Mouse (Mus musculus) heart, postnatal 25 days (tissue): Measurements from ENCODE around the gene Taar8b. TPM values are rescaled to one million over a fixed set of nuclear protein-coding genes. Genes with fewer than 3 reads are reported as not detected.
"Not testable (repeated sequence)": the region's sequence is repeated elsewhere in the genome, so short reads cannot be mapped to it uniquely, and the experiment has no call there.

Experiments used
- DNase-seq: peaks from one replicate; pipeline ENCODE4 v3.0.0; 2022; ENCODE audit warnings: low spot score
- intact Hi-C: fragments of 180-260 bp; cut with DNase I; formaldehyde crosslinking; loops from one replicate; pipeline ENCODE4 v1.15.1; 2025
- total RNA-seq, 2 experiments: library from RNA; stranded (reverse); gene quantifications; 2 replicates each; pipeline ENCODE4 v1.2.3; 2021

The Taar8b gene
- not detected for total RNA-seq

DNA sequence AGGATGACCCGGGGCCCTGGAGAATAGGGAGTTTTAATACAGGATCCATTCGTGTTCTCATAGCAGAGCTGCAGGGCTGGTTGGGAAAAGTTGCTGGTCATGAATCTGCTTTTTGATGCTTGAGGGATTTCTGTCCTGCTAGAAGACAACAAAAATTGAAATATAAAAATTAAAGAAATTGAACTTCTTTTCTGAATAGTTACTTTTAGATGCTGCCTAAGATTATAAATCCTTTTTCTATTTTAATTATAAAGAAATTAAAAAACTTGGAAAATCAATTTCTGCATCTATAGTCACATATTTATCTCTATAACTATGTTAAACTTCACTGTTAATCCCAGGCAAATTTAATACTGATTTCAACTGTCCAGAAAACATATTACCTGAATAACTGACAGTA is at the start of gene Taar8b:
TSS of gene Taar8b (minus strand) at position 101 of the 400 bp plus-strand sequence.
- intact Hi-C loops = no loop called here
- no peak for DNase-seq

DNA sequence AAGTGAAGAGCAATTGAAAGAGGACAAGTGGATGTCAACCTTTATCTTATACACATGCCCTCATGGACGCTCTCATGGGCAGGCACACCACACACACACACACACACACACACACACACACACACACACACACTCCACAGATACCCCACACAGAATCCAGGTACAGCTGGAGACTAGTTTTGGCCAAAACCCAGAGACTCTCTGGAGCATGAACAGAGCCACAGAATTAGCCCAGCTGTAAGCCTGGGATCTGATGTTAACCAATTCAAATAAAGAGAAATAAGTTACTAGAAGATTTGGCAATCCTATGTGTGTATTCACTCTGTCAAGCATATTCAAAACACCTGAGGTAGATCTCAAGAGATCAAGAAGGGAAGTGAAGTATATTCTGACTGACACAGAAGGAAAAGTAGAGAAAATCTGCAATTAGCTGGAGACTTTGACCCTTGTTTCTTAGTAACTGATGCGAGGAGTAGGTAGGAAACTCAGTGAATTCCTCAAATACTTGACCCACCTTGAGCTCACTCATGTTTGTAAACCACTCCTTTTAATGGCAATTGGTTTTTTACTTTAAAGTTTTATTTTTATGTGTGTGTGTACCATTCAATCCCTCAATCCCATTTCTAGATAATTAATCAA is 46.6 kb upstream of the Taar8b start:
- intact Hi-C loops = no loop called here
- no peak for DNase-seq

DNA sequence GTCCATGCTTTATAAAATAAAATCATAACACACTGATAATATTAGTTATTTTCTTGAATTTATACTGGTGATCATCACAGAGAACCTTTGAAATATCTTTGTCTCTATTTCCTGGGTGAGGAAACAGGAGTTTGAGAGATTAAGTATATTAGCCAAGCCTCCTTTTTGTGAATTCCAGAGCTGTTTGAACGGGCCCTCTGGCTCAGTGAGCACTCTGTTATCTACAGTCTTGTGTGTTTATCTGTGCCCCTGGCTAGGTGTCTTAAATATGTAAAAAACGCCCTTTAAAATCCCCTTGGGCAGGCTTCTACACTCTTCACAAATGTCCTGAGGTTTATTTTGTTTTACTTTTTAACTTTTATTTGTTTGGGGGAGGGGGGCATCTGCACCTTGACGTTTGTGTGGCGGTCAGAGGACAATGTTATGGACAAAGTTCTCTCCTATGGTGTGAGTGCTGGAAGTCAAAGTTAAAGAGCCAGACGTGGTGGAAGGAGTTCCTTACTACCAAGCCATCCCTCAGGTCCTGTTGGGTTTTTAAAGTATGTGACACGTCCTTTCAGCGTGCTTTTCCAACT is 42.1 kb upstream of the Taar8b start:
- no peak for DNase-seq
- intact Hi-C loops = no loop called here

DNA sequence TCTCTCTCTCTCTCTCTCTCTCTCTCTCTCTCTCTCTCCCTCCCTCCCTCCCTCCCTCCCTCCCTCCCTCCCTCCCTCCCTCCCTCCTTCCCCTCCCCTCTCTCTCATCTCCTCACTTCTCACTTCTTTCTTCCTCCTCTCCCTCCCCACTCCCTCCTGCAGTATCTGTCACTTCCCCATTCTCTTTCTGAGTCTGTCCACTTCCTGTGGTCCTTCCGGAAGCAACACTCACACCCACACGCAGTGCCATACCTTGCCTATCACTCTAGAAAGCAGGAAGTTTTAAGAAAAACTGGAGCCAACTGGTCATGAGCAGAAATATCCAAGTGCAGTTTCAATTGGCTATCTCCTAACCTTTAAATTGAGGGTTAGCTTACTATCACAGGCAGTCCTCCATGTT is 41.0 kb upstream of the Taar8b start:
- intact Hi-C loops = no loop called here
- DNase-seq = no peak

DNA sequence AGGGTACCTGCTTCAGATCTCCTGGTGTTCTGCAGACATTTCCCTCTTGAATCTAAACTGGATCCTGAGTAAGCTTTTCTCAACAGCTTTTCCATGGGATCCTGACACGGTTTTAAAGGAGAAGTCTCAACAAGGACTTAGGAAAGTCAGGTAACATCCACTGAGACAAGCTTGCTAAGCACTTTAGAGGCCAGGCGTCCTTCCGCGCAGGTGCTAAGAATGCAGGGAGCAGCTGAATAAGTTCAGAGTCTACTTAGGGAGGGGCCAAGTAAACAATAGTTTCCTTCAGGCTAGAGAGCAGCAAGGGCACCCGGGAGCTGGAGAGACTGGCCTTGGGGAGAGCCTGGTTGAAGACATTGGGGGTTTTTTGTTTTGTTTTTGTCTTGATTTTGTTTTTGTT is 40.2 kb upstream of the Taar8b start:
- intact Hi-C loops = no loop called here
- no peak for DNase-seq

DNA sequence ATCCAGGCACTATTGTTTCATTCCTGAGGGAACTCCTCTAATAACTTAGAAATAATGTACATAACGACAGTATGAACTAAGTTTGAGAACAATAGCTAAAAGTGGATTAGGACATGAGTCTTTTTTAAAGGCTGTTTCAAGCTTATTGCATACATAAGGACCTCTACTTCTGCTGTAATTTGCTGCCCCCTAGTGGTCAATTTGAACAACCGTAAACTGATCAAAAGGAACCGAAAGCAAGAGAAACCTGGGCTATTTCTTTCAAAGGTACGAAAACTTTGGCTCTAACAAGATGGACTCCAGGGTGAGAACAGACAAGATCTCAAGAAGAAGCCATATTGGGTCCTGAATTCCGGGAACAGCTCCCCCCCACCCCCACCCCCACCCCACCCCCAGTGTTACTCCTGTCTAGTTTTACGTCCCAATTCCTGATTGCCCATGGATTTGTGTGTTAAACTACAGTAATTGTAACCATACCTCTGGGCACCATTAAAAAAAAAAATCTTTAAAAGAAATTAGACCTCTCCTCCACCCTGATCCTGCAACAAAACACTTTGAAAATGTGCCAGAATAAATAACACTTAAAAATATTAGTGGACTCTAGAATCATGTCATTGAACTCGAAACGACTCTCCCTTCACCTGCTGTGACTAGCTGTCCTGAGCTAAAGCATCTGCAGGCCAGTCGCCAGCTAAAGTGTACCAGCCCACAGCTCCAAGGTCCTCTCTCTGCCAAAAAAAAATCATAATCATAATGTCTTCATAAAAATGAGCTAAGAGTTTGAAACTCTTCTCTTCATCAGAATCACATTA is 39.6 kb upstream of the Taar8b start:
- intact Hi-C loops = loop anchor here (2.0 kb wide), 1 partner anchor 319 kb away; no protein-coding TSS in a partner anchor
- DNase-seq = no peak

DNA sequence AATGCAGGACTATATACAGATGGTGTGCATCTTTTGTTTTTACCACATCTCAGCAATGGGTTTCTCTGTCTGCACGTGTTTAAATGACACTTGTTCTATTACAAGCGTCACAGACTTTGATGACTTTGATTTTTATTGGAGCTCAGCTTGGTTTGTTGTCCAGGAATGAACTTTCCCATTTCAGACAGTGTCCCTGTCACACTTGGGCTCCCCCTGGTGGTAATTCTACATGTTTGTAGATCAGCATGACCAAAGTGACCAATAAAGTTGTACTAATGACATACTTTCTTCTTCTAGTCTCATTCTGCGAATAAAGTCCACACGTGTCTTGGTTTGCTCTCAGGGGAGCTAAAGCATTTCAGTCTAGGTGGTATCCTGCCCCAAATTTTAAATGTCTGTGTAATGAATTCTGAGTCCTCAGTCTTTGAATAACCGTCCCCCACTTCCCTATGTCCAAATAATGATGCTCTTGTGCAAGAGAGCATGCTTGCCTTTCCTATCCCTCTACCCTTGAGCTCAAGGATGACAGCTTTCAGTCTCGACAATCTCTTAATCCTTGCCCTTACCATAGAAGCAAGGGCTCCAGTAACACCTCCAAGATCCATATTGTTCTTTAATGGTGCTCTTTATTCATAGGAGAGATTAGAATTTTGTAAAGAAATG is 19.2 kb upstream of the Taar8b start:
- intact Hi-C loops = loop anchor here (2.0 kb wide), 1 partner anchor 132 kb away; no protein-coding TSS in a partner anchor
- no peak for DNase-seq

DNA sequence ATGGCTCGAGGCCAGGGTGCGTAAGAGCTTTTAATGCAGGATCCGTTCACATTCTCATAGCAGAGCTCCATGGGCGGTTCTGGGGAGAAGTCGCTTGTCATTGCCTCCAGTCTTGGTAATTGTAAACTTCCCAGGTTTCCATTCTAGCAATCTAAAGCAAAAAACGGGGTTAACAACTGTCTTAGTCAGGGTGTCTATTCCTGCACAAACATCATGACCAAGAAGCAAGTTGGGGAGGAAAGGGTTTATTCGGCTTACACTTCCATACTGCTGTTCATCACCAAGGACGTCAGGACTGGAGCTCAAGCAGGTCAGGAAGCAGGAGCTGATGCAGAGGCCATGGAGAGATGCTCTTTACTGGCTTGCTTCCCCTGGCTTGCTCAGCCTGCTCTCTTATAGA is 17.3 kb upstream of the Taar8b start, which contains the start of gene Taar9:
TSS of gene Taar9 (minus strand) at position 101 of the 400 bp plus-strand sequence.
- intact Hi-C loops = not testable (repeated sequence)

DNA sequence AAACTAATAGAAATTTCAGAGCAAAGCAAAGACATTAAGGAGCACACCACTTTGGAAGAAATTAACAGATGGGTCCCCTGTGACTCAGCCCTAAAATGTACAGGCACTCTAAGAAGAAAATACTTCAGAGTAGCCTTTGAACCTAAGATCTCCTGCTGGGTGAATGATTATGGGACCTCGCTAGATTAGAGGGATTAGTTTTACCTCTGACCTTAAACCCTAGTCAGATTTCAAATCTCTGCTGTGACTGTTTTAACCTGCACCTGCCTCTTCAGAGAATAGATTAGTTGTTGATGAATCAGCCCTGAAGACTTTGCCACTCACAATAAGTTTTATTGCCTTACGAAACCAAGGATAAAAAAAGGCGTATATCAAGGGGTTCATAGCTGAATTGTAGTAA is 16.1 kb upstream of the Taar8b start:
- no peak for DNase-seq

More for the DNA sequence above, 17.3 kb upstream of the Taar8b start, which contains the start of gene Taar9:
- not testable (repeated sequence) for DNase-seq

DNA sequence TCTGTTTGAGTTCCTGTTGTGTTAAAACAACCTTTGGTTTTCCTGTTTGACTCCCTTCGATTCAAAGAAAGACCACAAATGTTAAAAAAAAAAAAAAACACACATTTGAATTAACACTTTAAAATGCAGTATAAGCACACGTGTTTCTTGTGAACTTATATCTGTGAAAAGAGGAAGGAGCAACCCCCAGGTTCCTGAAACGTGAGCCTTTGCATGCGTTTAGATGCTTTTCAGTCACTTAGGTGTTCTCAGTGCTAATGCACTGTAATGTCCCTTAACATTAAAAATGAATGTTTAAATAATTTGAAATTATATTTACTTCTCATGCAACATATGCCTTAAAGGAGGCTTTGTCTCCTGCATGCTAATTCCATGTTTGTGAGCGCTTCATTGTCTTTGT is 15.7 kb upstream of the Taar8b start:
- intact Hi-C loops = no loop called here
- DNase-seq = no peak

More for the DNA sequence above, 16.1 kb upstream of the Taar8b start:
- intact Hi-C loops = no loop called here

DNA sequence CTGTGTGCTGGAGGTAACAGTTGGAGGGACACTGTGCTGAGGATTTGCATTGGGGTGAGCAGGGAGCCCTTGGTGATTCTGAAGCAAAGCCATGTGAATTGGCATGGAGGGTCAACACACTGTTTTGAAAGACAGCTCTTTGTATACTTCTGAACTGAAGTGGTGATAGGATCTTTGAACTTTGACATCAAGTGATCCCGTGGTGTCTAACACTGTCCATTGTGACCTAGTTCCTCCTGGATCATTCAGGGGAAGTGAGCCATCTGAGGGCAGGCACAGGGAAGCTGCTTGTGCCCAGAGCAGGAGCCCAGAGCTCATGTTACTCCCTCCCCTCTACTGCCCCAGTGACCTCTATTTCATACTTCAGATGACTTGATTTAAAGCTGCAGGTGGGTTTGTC is 11.2 kb upstream of the Taar8b start:
- DNase-seq, intact Hi-C loops: not testable (repeated sequence)

DNA sequence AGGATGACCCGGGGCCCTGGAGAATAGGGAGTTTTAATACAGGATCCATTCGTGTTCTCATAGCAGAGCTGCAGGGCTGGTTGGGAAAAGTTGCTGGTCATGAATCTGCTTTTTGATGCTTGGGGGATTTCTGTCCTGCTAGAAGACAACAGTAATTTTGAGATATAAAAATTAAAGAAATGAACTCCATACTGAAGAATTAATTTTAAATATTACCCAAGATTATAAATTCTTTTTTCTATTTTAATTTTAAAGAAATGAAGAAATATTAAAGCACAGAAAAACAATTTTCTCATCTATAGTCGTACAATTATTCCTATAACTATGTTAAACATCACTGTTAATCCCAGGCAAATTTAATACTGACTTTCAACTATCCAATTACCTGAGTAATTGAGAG is 9.7 kb upstream of the Taar8b start, which contains the start of gene Taar8c:
TSS of gene Taar8c (minus strand) at position 101 of the 400 bp plus-strand sequence.
- DNase-seq, intact Hi-C loops: not testable (repeated sequence)

DNA sequence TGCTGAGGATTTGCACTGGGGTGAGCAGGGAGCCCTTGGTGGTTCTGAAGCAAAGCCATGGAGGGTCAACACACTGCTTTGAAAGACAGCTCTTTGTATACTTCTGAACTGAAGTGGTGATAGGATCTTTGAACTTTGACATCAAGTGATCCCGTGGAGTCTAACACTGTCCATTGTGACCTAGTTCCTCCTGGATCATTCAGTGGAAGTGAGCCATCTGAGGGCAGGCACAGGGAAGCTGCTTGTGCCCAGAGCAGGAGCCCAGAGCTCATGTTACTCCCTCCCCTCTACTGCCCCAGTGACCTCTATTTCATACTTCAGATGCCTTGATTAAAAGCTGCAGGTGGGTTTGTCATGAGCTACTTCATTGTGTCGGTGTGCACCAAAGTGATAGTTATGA is 4.9 kb upstream of the Taar8b start:
- DNase-seq, intact Hi-C loops: not testable (repeated sequence)

DNA sequence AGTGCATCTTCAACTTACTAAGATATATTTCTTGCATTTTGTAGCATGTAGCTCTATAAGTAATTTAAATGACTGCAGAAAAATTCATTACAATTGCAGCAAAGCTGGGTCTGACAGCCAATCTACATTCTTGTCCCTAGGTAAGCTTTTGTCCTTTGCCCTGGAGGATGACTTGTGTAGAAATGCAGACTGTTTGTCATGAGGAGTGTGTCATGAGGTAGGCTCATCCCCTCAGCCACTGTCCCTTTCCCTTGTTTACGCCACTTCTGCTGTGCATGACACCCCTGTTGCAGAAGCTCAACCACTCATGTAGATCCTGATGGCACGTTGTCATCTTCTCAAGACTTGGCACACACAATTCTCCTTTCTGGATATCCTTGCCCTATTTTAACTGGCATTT is 4.9 kb downstream of the Taar8b start:
- DNase-seq = no peak
- intact Hi-C loops = no loop called here

DNA sequence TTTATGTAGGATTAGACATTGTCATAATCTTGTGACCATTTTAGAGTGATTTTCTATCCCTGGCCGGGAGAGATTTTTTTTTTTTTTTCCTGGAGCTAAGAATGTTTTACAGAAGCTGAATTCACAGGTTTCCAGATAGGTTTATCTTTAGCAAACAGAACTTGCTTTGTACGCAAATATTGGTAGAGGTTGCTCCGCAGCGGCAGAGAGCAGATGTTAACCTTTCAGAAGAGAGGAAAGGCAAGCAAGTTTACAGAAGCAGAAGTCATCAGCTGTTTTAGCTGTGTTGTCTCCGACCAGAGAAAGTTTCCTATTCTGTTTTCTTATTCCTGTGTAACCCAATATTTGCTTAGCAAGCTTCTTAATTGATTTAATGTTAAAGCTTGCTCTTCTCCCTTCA is 5.5 kb downstream of the Taar8b start:
- intact Hi-C loops = no loop called here
- no peak for DNase-seq

DNA sequence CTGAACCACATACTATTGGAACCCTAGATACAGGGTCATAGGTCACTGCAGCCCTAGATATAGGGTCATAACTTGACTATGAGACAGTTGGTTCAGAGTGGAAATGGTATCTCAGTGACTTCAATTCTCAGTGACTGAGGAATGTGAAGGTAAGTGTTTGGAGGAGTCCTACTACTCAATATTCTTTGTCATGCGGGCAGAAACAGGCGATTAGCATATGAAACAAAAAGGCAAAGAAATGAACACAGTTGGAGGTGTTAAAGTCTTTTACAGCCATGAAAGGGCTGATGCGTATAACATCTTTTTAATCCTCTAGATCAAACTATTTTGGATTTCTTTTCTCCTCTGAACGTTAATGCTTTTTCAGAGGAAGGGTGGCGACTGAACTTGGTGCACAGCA is 6.2 kb downstream of the Taar8b start:
- intact Hi-C loops = no loop called here
- no peak for DNase-seq

DNA sequence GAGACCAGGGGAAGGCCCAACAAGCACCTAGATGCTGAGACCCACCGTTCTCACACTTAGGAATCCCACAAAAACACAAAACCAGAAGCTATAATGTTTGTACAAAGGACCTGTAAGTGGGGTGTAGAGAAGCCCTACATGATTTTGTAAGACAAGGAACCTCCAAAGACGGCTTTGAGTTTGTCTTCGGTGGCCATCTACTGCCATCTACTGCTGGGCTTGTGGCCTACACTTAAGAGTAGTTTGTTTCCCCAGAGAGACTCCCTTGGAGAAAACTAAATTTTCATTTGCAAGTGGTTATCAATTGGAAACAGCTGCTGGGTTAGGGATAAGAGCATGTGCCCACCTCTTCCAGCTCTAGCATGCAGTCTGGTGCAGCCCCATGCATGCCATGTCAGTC is 11.9 kb downstream of the Taar8b start:
- DNase-seq = no peak
- intact Hi-C loops = loop anchor here (1.0 kb wide), 1 partner anchor 101 kb away; no protein-coding TSS in a partner anchor

DNA sequence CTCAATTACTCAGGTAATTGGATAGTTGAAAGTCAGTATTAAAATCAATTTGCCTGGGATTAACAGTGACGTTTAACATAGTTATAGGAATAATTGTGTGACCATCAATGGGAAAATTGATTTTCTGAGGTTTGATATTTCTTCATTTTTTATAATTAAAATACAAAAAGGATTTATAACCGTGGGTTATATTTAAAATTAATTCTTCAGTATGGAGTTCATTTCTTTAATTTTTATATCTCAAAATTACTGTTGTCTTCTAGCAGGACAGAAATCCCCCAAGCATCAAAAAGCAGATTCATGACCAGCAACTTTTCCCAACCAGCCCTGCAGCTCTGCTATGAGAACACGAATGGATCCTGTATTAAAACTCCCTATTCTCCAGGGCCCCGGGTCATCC is 15.9 kb downstream of the Taar8b start, which contains the start of gene Taar8a:
TSS of gene Taar8a (plus strand) at position 301 of the 400 bp plus-strand sequence.
- DNase-seq = not testable (repeated sequence)

DNA sequence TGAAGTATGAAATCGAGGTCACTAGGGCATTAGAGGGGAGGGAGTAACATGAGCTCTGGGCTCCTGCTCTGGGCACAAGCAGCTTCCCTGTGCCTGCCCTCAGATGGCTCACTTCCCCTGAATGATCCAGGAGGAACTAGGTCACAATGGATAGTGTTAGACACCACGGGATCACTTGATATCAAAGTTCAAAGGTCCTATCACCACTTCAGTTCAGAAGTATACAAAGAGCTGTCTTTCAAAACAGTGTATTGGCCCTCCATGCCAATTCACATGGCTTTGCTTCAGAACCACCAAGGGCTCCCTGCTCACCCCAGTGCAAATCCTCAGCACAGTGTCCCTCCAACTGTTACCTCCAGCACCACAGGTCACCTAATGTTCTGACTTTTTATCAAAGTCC is 17.3 kb downstream of the Taar8b start:
- DNase-seq, intact Hi-C loops: not testable (repeated sequence)

More for the DNA sequence above, 15.9 kb downstream of the Taar8b start, which contains the start of gene Taar8a:
- intact Hi-C loops = not testable (repeated sequence)

DNA sequence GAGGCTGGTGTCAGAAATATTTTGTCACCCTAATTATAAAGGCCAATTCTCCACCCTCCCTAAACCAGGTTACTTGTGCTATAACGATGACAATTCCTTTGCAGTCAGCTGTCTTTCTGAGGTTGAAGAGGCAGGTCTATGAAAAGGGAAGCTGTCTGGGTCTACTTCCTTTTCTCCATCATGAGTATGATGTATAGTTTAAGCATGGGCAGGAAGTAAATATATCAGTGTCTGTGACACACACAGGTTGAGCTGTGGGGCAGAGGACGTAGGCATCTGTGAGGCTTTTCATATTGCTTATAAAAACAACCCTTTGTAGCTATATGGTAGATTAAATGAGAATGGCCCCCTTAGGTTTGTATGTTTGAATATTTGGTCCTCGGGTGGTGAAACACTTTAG is 33.1 kb downstream of the Taar8b start:
- no peak for DNase-seq
- intact Hi-C loops = no loop called here
